Mouse (Mus musculus): ENCODE data around the gene Ccdc28b. TPM values are rescaled to one million over a fixed set of nuclear protein-coding genes. Genes with fewer than 3 reads are reported as not detected.

Gene Ccdc28b
- total and polyA plus RNA-seq, 3 experiments, result 18.3 to 29.1 TPM; not detected in 1

- TF ChIP-seq ZMIZ1 (IDR thresholded peaks at IDR 0.05; ENCODE audit: low read depth, low read length) (peak; percentile 84), USF2 (IDR thresholded peaks at IDR 0.05; ENCODE audit: borderline replicate concordance in 1 of 2, insufficient read depth in 1 of 2, low read depth in 1 of 2, low read length in 2 of 2) (no peak), MYC (IDR thresholded peaks at IDR 0.05; ENCODE audit: low read depth, low read length) (peak; percentile 85), CHD2 (IDR thresholded peaks at IDR 0.05; ENCODE audit: low read length) (no peak; the same call in 1 of the 2 replicates), NELFE (IDR thresholded peaks at IDR 0.05; ENCODE audit: low read depth, low read length) (peak; percentile 97), RAD21 (IDR thresholded peaks at IDR 0.05; ENCODE audit: low read depth, low read length) (no peak), EP300 (IDR thresholded peaks at IDR 0.05; ENCODE audit: low read depth in 1 of 2, low read length in 2 of 2) (no peak), POLR2AphosphoS5 (IDR thresholded peaks at IDR 0.05; ENCODE audit: borderline replicate concordance, low read depth, low read length) (no peak), MYB (IDR thresholded peaks at IDR 0.05; ENCODE audit: low read depth, low read length) (no peak), NRF1 (IDR thresholded peaks at IDR 0.05; ENCODE audit: insufficient read depth, low read depth, low read length, poor library complexity, severe bottlenecking) (peak; percentile 83), TBP (IDR thresholded peaks at IDR 0.05; ENCODE audit: low read depth, low read length) (peak; percentile 61)
These were observed 17.1 kb upstream of the Ccdc28b start, which contains the start of gene Txlna (continued) for GRCm38 (mm10) chr4:129640638-129641467.

- peaks cover 6 to 11% of the 10 kb centered on the region in 2 experiments; a peak in 3 of 4 replicates for H3K36me3 ChIP-seq (ENCODE audit: control insufficient read depth in 1 of 2, insufficient read depth in 2 of 2, low read length in 2 of 2)
- TF ChIP-seq NELFE (IDR thresholded peaks at IDR 0.05; ENCODE audit: low read depth, low read length), result peak; percentile 75; the same call in 1 of the 2 replicates
- no peak for TF ChIP-seq CHD1 (IDR thresholded peaks at IDR 0.05; ENCODE audit: low read depth, low read length)
- no peak for TF ChIP-seq JUND (IDR thresholded peaks at IDR 0.05; ENCODE audit: low read depth, low read length)
- TF ChIP-seq TBP (IDR thresholded peaks at IDR 0.05; ENCODE audit: low read depth, low read length), result 0 out of 2 replicates have a peak, but pooled peaks have one; percentile 57
- TF ChIP-seq UBTF (IDR thresholded peaks at IDR 0.05; ENCODE audit: borderline replicate concordance, insufficient read depth, low read depth, low read length), result no peak
- no peak for TF ChIP-seq POLR2AphosphoS5 (IDR thresholded peaks at IDR 0.05; ENCODE audit: borderline replicate concordance, low read depth, low read length)
- TF ChIP-seq POLR2A (IDR thresholded peaks at IDR 0.05; ENCODE audit: control insufficient read depth in 1 of 2, insufficient read depth in 1 of 2, low read depth in 1 of 2, low read length in 2 of 2, poor library complexity in 1 of 2), result no peak; a peak in 1 of 4 replicates
- TF ChIP-seq RCOR1 (IDR thresholded peaks at IDR 0.05; ENCODE audit: low read depth, low read length), result 0 out of 2 replicates have a peak, but pooled peaks have one; percentile 6
- no peak for TF ChIP-seq RAD21 (IDR thresholded peaks at IDR 0.05; ENCODE audit: low read depth, low read length)
- TF ChIP-seq HCFC1 (IDR thresholded peaks at IDR 0.05; ENCODE audit: low read depth, low read length), result no peak
- no peak for TF ChIP-seq EP300 (IDR thresholded peaks at IDR 0.05; ENCODE audit: low read depth in 1 of 2, low read length in 2 of 2)
- TF ChIP-seq MAX (IDR thresholded peaks at IDR 0.05; ENCODE audit: low read length), result no peak
- no peak for TF ChIP-seq SMC3 (IDR thresholded peaks at IDR 0.05; ENCODE audit: low read depth, low read length)
- no peak for TF ChIP-seq KAT2A (conservative IDR thresholded peaks at IDR 0.05; ENCODE audit: low read depth, low read length)
- TF ChIP-seq MXI1 (IDR thresholded peaks at IDR 0.05; ENCODE audit: low read depth, low read length), result no peak
- TF ChIP-seq BHLHE40 (IDR thresholded peaks at IDR 0.05; ENCODE audit: borderline replicate concordance, low read depth, low read length), result no peak
- no peak for TF ChIP-seq NRF1 (IDR thresholded peaks at IDR 0.05; ENCODE audit: insufficient read depth, low read depth, low read length, poor library complexity, severe bottlenecking)
- no peak for TF ChIP-seq ZC3H11A (IDR thresholded peaks at IDR 0.05; ENCODE audit: low read depth, low read length)
- no peak for TF ChIP-seq ZKSCAN1 (IDR thresholded peaks at IDR 0.05; ENCODE audit: low read depth, low read length)
- no peak for TF ChIP-seq MEF2A (IDR thresholded peaks at IDR 0.05; ENCODE audit: extremely low read depth, insufficient replicate concordance, low read depth, low read length, poor library complexity, severe bottlenecking)
- TF ChIP-seq ZNF384 (IDR thresholded peaks at IDR 0.05; ENCODE audit: low read depth, low read length), result peak; percentile 55
- TF ChIP-seq MAZ (IDR thresholded peaks at IDR 0.05; ENCODE audit: low read depth, low read length), result no peak
- no peak for TF ChIP-seq MYC (IDR thresholded peaks at IDR 0.05; ENCODE audit: low read depth, low read length)
- TF ChIP-seq CHD2 (IDR thresholded peaks at IDR 0.05; ENCODE audit: low read length), result no peak
- TF ChIP-seq ELF1 (IDR thresholded peaks at IDR 0.05; ENCODE audit: low read depth, low read length), result no peak
- TF ChIP-seq GABPA (IDR thresholded peaks at IDR 0.05; ENCODE audit: low read depth, low read length), result no peak
- TF ChIP-seq TCF12 (IDR thresholded peaks at IDR 0.05; ENCODE audit: low read depth, low read length), result no peak
These were observed 16.4 kb upstream of the Ccdc28b start for GRCm38 (mm10) chr4:129640101-129640637.

More at GRCm38 (mm10) chr4:129640101-129640637, 16.4 kb upstream of the Ccdc28b start:
- no peaks in the 10 kb centered on the region for H3K27me3 ChIP-seq (ENCODE audit: control insufficient read depth in 1 of 2, insufficient read depth in 2 of 2, low read length in 2 of 2)
- H3K4me3 ChIP-seq (ENCODE audit: control insufficient read depth in 1 of 2, insufficient read depth in 1 of 2, low read depth in 2 of 2, low read length in 2 of 2), result peak overlapping the region; percentile 73 to 91
- no peaks in the 10 kb centered on the region for H3K9me3 ChIP-seq (replicated peaks; ENCODE audit: insufficient read depth, low read length)
- H3K79me2 ChIP-seq (ENCODE audit: control insufficient read depth, insufficient read depth, low read length, poor library complexity), result peaks cover 20% of the 10 kb centered on the region
- peak overlapping the region; percentile 98 for H3K9ac ChIP-seq (ENCODE audit: control insufficient read depth, low read depth, low read length, poor library complexity, severe bottlenecking)
- peak overlapping the region; percentile 72 for H3K27ac ChIP-seq (ENCODE audit: control insufficient read depth, low read depth, low read length)
- DNase-seq (ENCODE audit: low read depth, low spot score), result no peak
- peaks cover 0 to 20% of the 10 kb centered on the region in 2 experiments; a peak in 2 of 4 replicates for H3K4me1 ChIP-seq (ENCODE audit: control insufficient read depth in 1 of 2, insufficient read depth in 2 of 2, low read length in 2 of 2)

All from MEL (cell line).